Mouse (Mus musculus) activated CD4-positive, CD25-positive, alpha-beta regulatory T cell, adult 9 weeks (primary cell): ENCODE data around the gene Acer1. TPM values are rescaled to one million over a fixed set of nuclear protein-coding genes. Genes with fewer than 3 reads are reported as not detected.

Source experiments
- polyA plus RNA-seq: library from polyadenylated mRNA; unstranded; fragments of 100-300 nt; shearing (Covaris generic); gene quantifications from one replicate; pipeline ENCODE4 v1.2.1, GENCODE M21; 2017

Gene Acer1
- polyA plus RNA-seq: not detected

GRCm38 (mm10) chr17:56982013-56982412, at the start of gene Acer1:
Gene Acer1, minus strand, starts transcription at chr17:56982126.

GRCm38 (mm10) chr17:57030931-57031660, 49.2 kb upstream of the Acer1 start, which contains the start of gene Khsrp:
Gene Khsrp, minus strand, starts transcription at chr17:57031522.

GRCm38 (mm10) chr17:57011236-57012141, 29.6 kb upstream of the Acer1 start, which contains the start of the genes Gtf2f1 and Gm17949:
Gene Gtf2f1, minus strand, starts transcription at chr17:57011288.
Gene Gm17949, plus strand, starts transcription at chr17:57011469.

GRCm38 (mm10) chr17:56999968-57000609, 18.2 kb upstream of the Acer1 start, which contains the start of gene Pspn:
Gene Pspn, minus strand, starts transcription at chr17:57000018.

GRCm38 (mm10) chr17:56997029-56997667, 15.2 kb upstream of the Acer1 start, which contains the start of gene Alkbh7:
Gene Alkbh7, plus strand, starts transcription at chr17:56997339.

GRCm38 (mm10) chr17:56990115-56990746, 8.3 kb upstream of the Acer1 start, which contains the start of gene Clpp:
Gene Clpp, plus strand, starts transcription at chr17:56990305.

GRCm38 (mm10) chr17:56935363-56936131, 46.4 kb downstream of the Acer1 start, which contains the start of gene Mllt1:
Gene Mllt1, minus strand, starts transcription at chr17:56935415.

Other genes with a start within 250 kb of the Acer1 start
- gene Nrtn, start 224.6 kb downstream of the Acer1 start, polyA plus RNA-seq: not detected
- gene Dus3l, start 217.4 kb downstream of the Acer1 start, polyA plus RNA-seq: 56.0 TPM
- 1.6 TPM for gene Prr22, start 211.9 kb downstream of the Acer1 start, polyA plus RNA-seq
- gene Rfx2, start 151.1 kb downstream of the Acer1 start, polyA plus RNA-seq: 1.5 TPM
- gene Acsbg2, start 107.7 kb downstream of the Acer1 start, polyA plus RNA-seq: not detected
- not detected for gene 1700061G19Rik, start 106.6 kb downstream of the Acer1 start, polyA plus RNA-seq
- gene Mllt1, start 46.7 kb downstream of the Acer1 start, polyA plus RNA-seq: 4.7 TPM
- gene Clpp, start 8.2 kb upstream of the Acer1 start, polyA plus RNA-seq: 79.5 TPM
- 43.6 TPM for gene Alkbh7, start 15.2 kb upstream of the Acer1 start, polyA plus RNA-seq
- gene Pspn, start 17.9 kb upstream of the Acer1 start, polyA plus RNA-seq: 1.0 TPM
- 92.3 TPM for gene Gtf2f1, start 29.2 kb upstream of the Acer1 start, polyA plus RNA-seq
- gene Gm17949, start 29.3 kb upstream of the Acer1 start, polyA plus RNA-seq: 0.67 TPM
- gene Khsrp, start 49.4 kb upstream of the Acer1 start, polyA plus RNA-seq: 9.0 TPM
- gene Slc25a41, start 59.5 kb upstream of the Acer1 start, polyA plus RNA-seq: not detected
- 1.2 TPM for gene Crb3, start 77.0 kb upstream of the Acer1 start, polyA plus RNA-seq
- gene Slc25a23, start 77.7 kb upstream of the Acer1 start, polyA plus RNA-seq: 3.2 TPM
- 333 TPM for gene Dennd1c, start 96.4 kb upstream of the Acer1 start, polyA plus RNA-seq
- gene Tubb4a, start 105.7 kb upstream of the Acer1 start, polyA plus RNA-seq: 2.2 TPM
- gene Tnfsf9, start 123.2 kb upstream of the Acer1 start, polyA plus RNA-seq: 10.5 TPM
- gene Cd70, start 167.7 kb upstream of the Acer1 start, polyA plus RNA-seq: 1.0 TPM
- gene Tnfsf14, start 212.1 kb upstream of the Acer1 start, polyA plus RNA-seq: 10.2 TPM
- 2.6 TPM for gene C3, start 246.0 kb upstream of the Acer1 start, polyA plus RNA-seq